Mouse (Mus musculus) small intestine, adult 10 weeks (tissue): ENCODE data around the gene Cacng2. TPM values are rescaled to one million over a fixed set of nuclear protein-coding genes. Genes with fewer than 3 reads are reported as not detected.

Experiments used
- polyA plus RNA-seq: library from polyadenylated mRNA; stranded (reverse); fragments of 350-450 nt; fragmentation: Illumina TruSeq; extraction: RNeasy Lipid Tissue Mini Kit (QIAGEN cat#74804); gene quantifications from one replicate; pipeline ENCODE4 v1.2.3, GENCODE M21; 2014; ENCODE audit warnings: low replicate concordance

Gene Cacng2
- not detected for polyA plus RNA-seq

GRCm38 (mm10) chr15:78119704-78120103, at the start of gene Cacng2:
Gene Cacng2, minus strand, starts transcription at chr15:78120028.

GRCm38 (mm10) chr15:77970470-77971292, 149.1 kb downstream of the Cacng2 start, which contains the start of gene Eif3d:
Gene Eif3d, minus strand, starts transcription at chr15:77970813.

GRCm38 (mm10) chr15:77956404-77956901, 163.4 kb downstream of the Cacng2 start, which contains the start of gene Foxred2:
Gene Foxred2, minus strand, starts transcription at chr15:77956722.

Other genes starting within 250 kb of the Cacng2 start
- gene Txn2, start 191.0 kb downstream of the Cacng2 start, polyA plus RNA-seq = 68.4 TPM
- 1.0 TPM for gene Foxred2, start 163.3 kb downstream of the Cacng2 start, polyA plus RNA-seq
- 8.1 TPM for gene Eif3d, start 149.2 kb downstream of the Cacng2 start, polyA plus RNA-seq
- not detected for gene Ift27, start 54.1 kb upstream of the Cacng2 start, polyA plus RNA-seq
- not detected for gene Pvalb, start 86.4 kb upstream of the Cacng2 start, polyA plus RNA-seq
- 0.48 TPM for gene Ncf4, start 124.8 kb upstream of the Cacng2 start, polyA plus RNA-seq
- gene Csf2rb2, start 185.7 kb upstream of the Cacng2 start, polyA plus RNA-seq = 1.2 TPM
- gene Csf2rb, start 205.7 kb upstream of the Cacng2 start, polyA plus RNA-seq = 2.9 TPM